Mouse (Mus musculus) bone marrow, adult 2 months (tissue): Measurements from ENCODE around the gene Tbcc.

Source experiments
- CTCF ChIP-seq: fragments of 200-500 bp; IDR thresholded peaks from 2 replicates; pipeline ENCODE4 v1.5.1; 2011; ENCODE audit warnings: low read length, control low read depth; ENCODE audit not compliant: control insufficient read depth, insufficient read depth
- POLR2A ChIP-seq: fragments of 200-500 bp; IDR thresholded peaks from 2 replicates; pipeline ENCODE4 v1.6.1; 2011; ENCODE audit warnings: low read depth, mild to moderate bottlenecking, control low read depth, low read length, borderline replicate concordance; ENCODE audit not compliant: control insufficient read depth

GRCm38 (mm10) chr17:46910186-46910585, 19.7 kb downstream of the Tbcc start, which contains the start of gene Prph2:
- TF ChIP-seq POLR2A (no peak), CTCF (no peak)
